In genomic region chr7:126718787-126719337, GRCm38 (mm10) we compare ENCODE assay signal across 11 mouse cellular contexts. TPM values are rescaled to one million over a fixed set of nuclear protein-coding genes. Genes with fewer than 3 reads are reported as not detected.
A peak's percentile ranks its signal among the peaks of the same experiment; 100 is the strongest.
DNase-seq lines count a peak whose midpoint lies in the region; ATAC-seq and TF ChIP-seq lines count a peak whose summit lies in the region.
"Had no signal": no experiment of that assay in that cellular context is flagged by ENCODE, and none has a peak within 500 bp of the region (broad histone marks: within the 10 kb centered on the region; RNA-seq: fewer than 3 reads in every experiment).

No protein-coding gene starts in this region.

- H3K27ac ChIP-seq in kidney, postnatal 0 days = no peak overlapping the region
- H3K27ac ChIP-seq in kidney, embryonic 16.5 days (ENCODE audit: low read length) = no peak overlapping the region
- no peak overlapping the region for H3K27ac ChIP-seq in MEL (ENCODE audit: control insufficient read depth, low read depth, low read length)

- no peak overlapping the region for H3K9ac ChIP-seq in kidney, postnatal 0 days (ENCODE audit: low read depth, low read length)
- H3K9ac ChIP-seq in kidney, embryonic 16.5 days (replicated peaks; ENCODE audit: low read length) = no peak overlapping the region
- H3K9ac ChIP-seq in MEL (ENCODE audit: control insufficient read depth, low read depth, low read length, poor library complexity, severe bottlenecking) = no peak overlapping the region

- TF ChIP-seq EP300 in MEL (IDR thresholded peaks at IDR 0.05; ENCODE audit: low read depth in 1 of 2, low read length in 2 of 2) = no peak

- no peaks in the 10 kb centered on the region for H3K9me3 ChIP-seq in kidney, postnatal 0 days (replicated peaks; ENCODE audit: low read length)
- H3K9me3 ChIP-seq in kidney, embryonic 16.5 days (ENCODE audit: low read length) = no peaks in the 10 kb centered on the region; the same call in 1 of the 2 replicates
- no peaks in the 10 kb centered on the region for H3K9me3 ChIP-seq in MEL (replicated peaks; ENCODE audit: insufficient read depth, low read length)

- no peaks in the 10 kb centered on the region for H3K4me1 ChIP-seq in kidney, postnatal 0 days (replicated peaks; ENCODE audit: insufficient read depth, low read length)
- H3K4me1 ChIP-seq in kidney, embryonic 16.5 days (ENCODE audit: insufficient read depth, low read length) = no peaks in the 10 kb centered on the region
- no peaks in the 10 kb centered on the region for H3K4me1 ChIP-seq in MEL (ENCODE audit: control insufficient read depth in 1 of 2, insufficient read depth in 2 of 2, low read length in 2 of 2)

- TF ChIP-seq POLR2A in MEL (IDR thresholded peaks at IDR 0.05; ENCODE audit: control insufficient read depth in 1 of 2, insufficient read depth in 1 of 2, low read depth in 1 of 2, low read length in 2 of 2, poor library complexity in 1 of 2) = no peak

- no peak overlapping the region for H3K4me2 ChIP-seq in kidney, postnatal 0 days (ENCODE audit: low read length)
- H3K4me2 ChIP-seq in kidney, embryonic 16.5 days (replicated peaks; ENCODE audit: low read depth, low read length) = no peak overlapping the region

- no peaks in the 10 kb centered on the region for H3K27me3 ChIP-seq in kidney, postnatal 0 days (ENCODE audit: insufficient read depth, low read length)
- H3K27me3 ChIP-seq in kidney, embryonic 16.5 days (ENCODE audit: insufficient read depth, low read length) = no peaks in the 10 kb centered on the region
- peaks cover 3 to 6% of the 10 kb centered on the region in 2 experiments for H3K27me3 ChIP-seq in MEL (ENCODE audit: control insufficient read depth in 1 of 2, insufficient read depth in 2 of 2, low read length in 2 of 2)

- no peaks in the 10 kb centered on the region for H3K79me2 ChIP-seq in MEL (ENCODE audit: control insufficient read depth, insufficient read depth, low read length, poor library complexity)

- TF ChIP-seq CTCF in kidney, postnatal 0 days (IDR thresholded peaks at IDR 0.05; ENCODE audit: low read depth) = peak; percentile 16; the same call in 1 of the 2 replicates
- peak; percentile 48 to 52 (median 51); a peak in 5 of 6 replicates for TF ChIP-seq CTCF in MEL (IDR thresholded peaks at IDR 0.05 in 2 of 3, conservative IDR thresholded peaks at IDR 0.05 in 1 of 3; ENCODE audit: control insufficient read depth in 1 of 3, insufficient read depth in 1 of 3, low read depth in 2 of 3, low read length in 3 of 3, poor library complexity in 1 of 3, severe bottlenecking in 1 of 3)

- peak; percentile 43 for TF ChIP-seq RAD21 in MEL (IDR thresholded peaks at IDR 0.05; ENCODE audit: low read depth, low read length)

- ATAC-seq in kidney, postnatal 0 days (replicated peaks; ENCODE audit: low FRiP score, low read depth) = no peak
- ATAC-seq in kidney, embryonic 16.5 days (ENCODE audit: low FRiP score, low TSS enrichment) = no peak
- peak; percentile 54; the same call in 1 of the 2 replicates for ATAC-seq in megakaryocyte progenitor cell, adult 5-6 weeks (replicated peaks; ENCODE audit: poor library complexity)

- no peaks in the 10 kb centered on the region for H3K36me3 ChIP-seq in kidney, postnatal 0 days (ENCODE audit: insufficient read depth, low read length)
- H3K36me3 ChIP-seq in kidney, embryonic 16.5 days (ENCODE audit: insufficient read depth, low read length) = no peaks in the 10 kb centered on the region
- no peaks in the 10 kb centered on the region for H3K36me3 ChIP-seq in MEL (ENCODE audit: control insufficient read depth in 1 of 2, insufficient read depth in 2 of 2, low read length in 2 of 2)

- no peak overlapping the region for H3K4me3 ChIP-seq in kidney, postnatal 0 days (replicated peaks; ENCODE audit: low read depth, low read length)
- no peak overlapping the region for H3K4me3 ChIP-seq in kidney, embryonic 16.5 days (ENCODE audit: low read length)
- H3K4me3 ChIP-seq in MEL (ENCODE audit: control insufficient read depth in 1 of 2, insufficient read depth in 1 of 2, low read depth in 2 of 2, low read length in 2 of 2) = no peak overlapping the region

- 95% methylated on average over 5 of the region's 5 CpGs for whole genome bisulfite sequencing in kidney, postnatal 0 days
- 87% methylated on average over 5 of the region's 5 CpGs for WGBS in kidney, embryonic 16.5 days

- DNase-seq in kidney, postnatal 0 days (ENCODE audit: low spot score) = no peak
- DNase-seq in A20 (ENCODE audit: low read depth, low spot score) (peak; percentile 69), MEL (ENCODE audit: low read depth, low spot score) (peak; percentile 55)
- no peak for DNase-seq in ovary, postnatal 14 days (ENCODE audit: low spot score)
- no peak for DNase-seq in frontal cortex, postnatal 14 days (ENCODE audit: low spot score in 2 of 2)
- DNase-seq in layer of hippocampus, postnatal 25 days (ENCODE audit: extremely low spot score in 1 of 2, low spot score in 1 of 2) = no peak
- DNase-seq: heart, adult 11 months; lung, adult 18-20 months; midbrain, embryonic 14.5 days had no signal

TF ChIP-seq in MEL, 35 proteins besides CTCF, POLR2A, EP300 and RAD21:
- TF ChIP-seq ZC3H11A (IDR thresholded peaks at IDR 0.05; ENCODE audit: low read depth, low read length) (0 out of 2 replicates have a peak, but pooled peaks have one; percentile 24), ZNF384 (IDR thresholded peaks at IDR 0.05; ENCODE audit: low read depth, low read length) (no peak), GABPA (IDR thresholded peaks at IDR 0.05; ENCODE audit: low read depth, low read length) (no peak), USF2 (IDR thresholded peaks at IDR 0.05; ENCODE audit: borderline replicate concordance in 1 of 2, insufficient read depth in 1 of 2, low read depth in 1 of 2, low read length in 2 of 2) (no peak), BHLHE40 (IDR thresholded peaks at IDR 0.05; ENCODE audit: borderline replicate concordance, low read depth, low read length) (no peak), TAL1 (IDR thresholded peaks at IDR 0.05; ENCODE audit: low read length) (no peak), ZMIZ1 (IDR thresholded peaks at IDR 0.05; ENCODE audit: low read depth, low read length) (no peak), HCFC1 (IDR thresholded peaks at IDR 0.05; ENCODE audit: low read depth, low read length) (no peak), SMC3 (IDR thresholded peaks at IDR 0.05; ENCODE audit: low read depth, low read length) (peak; percentile 23; the same call in 1 of the 2 replicates), ZKSCAN1 (IDR thresholded peaks at IDR 0.05; ENCODE audit: low read depth, low read length) (no peak)

RNA-seq across cellular contexts. Expression of gene Coro1a, which starts 11.3 kb away (rescaled TPM):
- polyA plus RNA-seq in kidney, postnatal 0 days (2015; fragmentation: Nextera tagmentation; extraction: Ambion mirVana) = 13.1 and 14.6 TPM in 2 replicates
- polyA plus RNA-seq in kidney, embryonic 16.5 days (2015; fragmentation: Nextera tagmentation; extraction: Ambion mirVana) = 17.5 and 19.7 TPM in 2 replicates
- 195 and 279 TPM in 2 replicates for total RNA-seq in MEL (2012; rRNA removed)
- polyA plus RNA-seq in MEL (2012; ENCODE audit: insufficient read depth in 1 of 2, insufficient read length in 2 of 2, low read depth in 1 of 2, low replicate concordance in 2 of 2, missing spikeins in 1 of 2) = 100 to 1,000 TPM in 1 of 2 experiments, not detected in 1; 204 TPM
- total RNA-seq in megakaryocyte progenitor cell, adult 5-6 weeks (2015) = 259 and 365 TPM in 2 replicates
- total RNA-seq in megakaryocyte progenitor cell, adult 5-6 weeks (2017) = 366 and 525 TPM in 2 replicates
- total RNA-seq in layer of hippocampus, postnatal 25 days (2021) = 100 to 1,000 TPM; 129 to 139 TPM

RNA-seq across cellular contexts. Expression of gene Slx1b, which starts 23.3 kb away (rescaled TPM):
- 7.1 and 9.0 TPM in 2 replicates for polyA plus RNA-seq in kidney, postnatal 0 days (2015; fragmentation: Nextera tagmentation; extraction: Ambion mirVana)
- polyA plus RNA-seq in kidney, embryonic 16.5 days (2015; fragmentation: Nextera tagmentation; extraction: Ambion mirVana) = 9.5 and 12.3 TPM in 2 replicates
- total RNA-seq in MEL (2012; rRNA removed) = 4.6 and 5.4 TPM in 2 replicates
- polyA plus RNA-seq in MEL (2012; ENCODE audit: insufficient read depth in 1 of 2, insufficient read length in 2 of 2, low read depth in 1 of 2, low replicate concordance in 2 of 2, missing spikeins in 1 of 2) = 10 to 100 TPM in 1 of 2 experiments, not detected in 1; 10.2 TPM
- total RNA-seq in megakaryocyte progenitor cell, adult 5-6 weeks (2015) = 4.2 and 4.8 TPM in 2 replicates
- total RNA-seq in megakaryocyte progenitor cell, adult 5-6 weeks (2017) = 4.6 and 4.7 TPM in 2 replicates
- total RNA-seq in layer of hippocampus, postnatal 25 days (2021) = 10 to 100 TPM; 16.4 to 19.4 TPM

RNA-seq across cellular contexts. Expression of gene Bola2, which starts 23.7 kb away (rescaled TPM):
- polyA plus RNA-seq in kidney, postnatal 0 days (2015; fragmentation: Nextera tagmentation; extraction: Ambion mirVana) = 140 and 145 TPM in 2 replicates
- polyA plus RNA-seq in kidney, embryonic 16.5 days (2015; fragmentation: Nextera tagmentation; extraction: Ambion mirVana) = 119 and 122 TPM in 2 replicates
- total RNA-seq in MEL (2012; rRNA removed) = 138 and 163 TPM in 2 replicates
- 100 to 1,000 TPM in 1 of 2 experiments, not detected in 1; 436 TPM for polyA plus RNA-seq in MEL (2012; ENCODE audit: insufficient read depth in 1 of 2, insufficient read length in 2 of 2, low read depth in 1 of 2, low replicate concordance in 2 of 2, missing spikeins in 1 of 2)
- total RNA-seq in megakaryocyte progenitor cell, adult 5-6 weeks (2015) = 89.8 and 95.2 TPM in 2 replicates
- 168 and 218 TPM in 2 replicates for total RNA-seq in megakaryocyte progenitor cell, adult 5-6 weeks (2017)
- total RNA-seq in layer of hippocampus, postnatal 25 days (2021) = 100 to 1,000 TPM; 104 to 112 TPM

RNA-seq across cellular contexts. Expression of gene Mapk3, which starts 40.5 kb away (rescaled TPM):
- 63.0 and 66.1 TPM in 2 replicates for polyA plus RNA-seq in kidney, postnatal 0 days (2015; fragmentation: Nextera tagmentation; extraction: Ambion mirVana)
- polyA plus RNA-seq in kidney, embryonic 16.5 days (2015; fragmentation: Nextera tagmentation; extraction: Ambion mirVana) = 77.9 and 79.5 TPM in 2 replicates
- total RNA-seq in MEL (2012; rRNA removed) = 5.2 and 7.1 TPM in 2 replicates
- 10 to 100 TPM in 1 of 2 experiments, not detected in 1; 45.1 TPM for polyA plus RNA-seq in MEL (2012; ENCODE audit: insufficient read depth in 1 of 2, insufficient read length in 2 of 2, low read depth in 1 of 2, low replicate concordance in 2 of 2, missing spikeins in 1 of 2)
- total RNA-seq in megakaryocyte progenitor cell, adult 5-6 weeks (2015) = 86.5 and 106 TPM in 2 replicates
- total RNA-seq in megakaryocyte progenitor cell, adult 5-6 weeks (2017) = 36.0 and 41.3 TPM in 2 replicates
- total RNA-seq in layer of hippocampus, postnatal 25 days (2021) = 100 to 1,000 TPM; 147 to 168 TPM

RNA-seq across cellular contexts. Expression of gene Sult1a1, which starts 42.6 kb away (rescaled TPM):
- polyA plus RNA-seq in kidney, postnatal 0 days (2015; fragmentation: Nextera tagmentation; extraction: Ambion mirVana) = 13.4 and 17.3 TPM in 2 replicates
- polyA plus RNA-seq in kidney, embryonic 16.5 days (2015; fragmentation: Nextera tagmentation; extraction: Ambion mirVana) = 9.1 and 9.4 TPM in 2 replicates
- not detected in 2 replicates for total RNA-seq in MEL (2012; rRNA removed)
- polyA plus RNA-seq in MEL (2012; ENCODE audit: insufficient read depth in 1 of 2, insufficient read length in 2 of 2, low read depth in 1 of 2, low replicate concordance in 2 of 2, missing spikeins in 1 of 2) = under 1 TPM in 1 of 2 experiments, not detected in 1; 0.36 TPM
- 1.7 and 3.2 TPM in 2 replicates for total RNA-seq in megakaryocyte progenitor cell, adult 5-6 weeks (2015)
- total RNA-seq in megakaryocyte progenitor cell, adult 5-6 weeks (2017) = 1.0 and 3.6 TPM in 2 replicates
- total RNA-seq in layer of hippocampus, postnatal 25 days (2021) = 10 to 100 TPM in 1 of 2 experiments, 1 to 10 TPM in 1; 9.5 to 11.1 TPM

Comparison
In these comparisons a context has a peak if more than half of its experiments do, and no peak if none do; other contexts are left out.
1. DNase-seq: peak in A20 (single experiment) and MEL (single experiment); none in kidney, postnatal 0 days (single experiment), ovary, postnatal 14 days (single experiment), frontal cortex, postnatal 14 days (0 of 2) and layer of hippocampus, postnatal 25 days (0 of 2).